Mouse (Mus musculus) erythroid progenitor cell, adult 5-6 weeks (primary cell): ENCODE data around the gene Tuba8. TPM values are rescaled to one million over a fixed set of nuclear protein-coding genes. Genes with fewer than 3 reads are reported as not detected.

Experiments
- ATAC-seq: replicated peaks from 2 replicates; pipeline ENCODE4 v1.8.0; 2016; ENCODE audit warnings: moderate number of reproducible peaks, mild to moderate bottlenecking, moderate TSS enrichment, inconsistent platforms; ENCODE audit not compliant: poor library complexity, low FRiP score, severe bottlenecking
- total RNA-seq, 2 experiments: library from RNA; stranded (forward) in 1 of 2; stranded (reverse) in 1 of 2; fragments of 150-400 nt in 1 of 2; fragments of 186-747, 209-891 nt in 1 of 2; gene quantifications; 2 replicates each; pipeline versions ENCODE4 v1.2.3 to v1.2.4; 2015 to 2017; ENCODE audit warnings: low replicate concordance in 2 of 2

Gene Tuba8
- total RNA-seq (2015; ENCODE audit: low replicate concordance) (4.2 and 9.4 TPM in 2 replicates), total RNA-seq (2017; ENCODE audit: low replicate concordance) (2.1 and 5.6 TPM in 2 replicates)

DNA sequence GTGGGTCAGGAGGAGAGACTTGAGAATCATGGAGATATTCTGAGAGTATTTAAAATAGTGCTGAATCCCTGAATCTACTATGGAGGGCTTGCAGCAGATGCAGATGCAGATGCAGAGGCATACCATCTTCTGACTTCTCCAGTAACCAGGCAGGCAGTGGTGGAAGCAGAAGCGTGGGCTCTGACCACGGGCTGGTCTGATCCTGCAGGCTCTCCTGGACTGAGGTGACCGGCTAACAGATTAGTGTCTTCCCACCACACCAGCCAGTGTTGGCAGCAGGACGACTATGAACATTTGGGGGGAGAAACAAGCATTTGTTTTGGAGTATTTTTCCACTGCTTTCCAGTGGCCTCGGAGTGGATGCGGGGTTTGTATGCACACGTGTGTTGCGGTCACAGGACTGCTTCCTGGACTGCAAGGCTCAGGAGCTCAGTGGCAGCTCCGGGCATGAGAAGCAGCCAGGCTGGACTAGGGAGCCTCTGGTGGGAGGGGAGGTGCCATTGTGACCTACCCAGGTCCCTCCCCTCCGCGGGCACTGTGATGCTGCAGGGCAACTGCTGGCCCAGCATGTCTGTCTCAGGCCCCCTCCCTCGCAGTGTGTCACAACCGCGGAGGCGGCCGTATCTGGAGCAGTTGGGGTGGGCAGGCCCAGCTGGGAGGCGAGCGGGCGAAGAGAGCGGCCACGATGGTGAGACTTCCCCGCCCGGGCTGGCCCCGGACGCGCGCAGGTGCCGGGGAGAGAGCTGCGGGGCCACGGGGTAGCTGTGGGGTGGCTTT is at the start of gene Tuba8:
TSS of gene Tuba8 (plus strand) at position 548 of the 777 bp plus-strand sequence.
- no peak for ATAC-seq

DNA sequence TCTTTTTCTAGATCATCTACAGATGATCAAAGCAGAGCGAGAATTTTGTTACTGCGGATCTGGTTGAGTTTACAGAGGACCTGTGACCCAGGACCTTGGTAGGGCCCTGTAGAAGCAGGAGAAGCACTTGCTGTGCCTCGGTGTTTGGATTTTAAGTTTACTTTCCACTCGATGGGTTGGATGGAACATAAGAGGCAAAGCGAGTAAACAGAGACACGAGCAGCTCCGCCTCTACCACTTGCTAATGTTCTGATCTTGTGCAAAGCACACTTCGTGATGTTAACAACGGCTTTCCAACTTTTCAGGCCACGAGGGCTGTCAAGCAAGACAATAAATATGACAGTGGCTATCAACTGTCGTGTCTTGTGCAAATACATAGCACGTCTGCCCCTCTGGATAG is 47.9 kb upstream of the Tuba8 start:
- ATAC-seq = no peak

DNA sequence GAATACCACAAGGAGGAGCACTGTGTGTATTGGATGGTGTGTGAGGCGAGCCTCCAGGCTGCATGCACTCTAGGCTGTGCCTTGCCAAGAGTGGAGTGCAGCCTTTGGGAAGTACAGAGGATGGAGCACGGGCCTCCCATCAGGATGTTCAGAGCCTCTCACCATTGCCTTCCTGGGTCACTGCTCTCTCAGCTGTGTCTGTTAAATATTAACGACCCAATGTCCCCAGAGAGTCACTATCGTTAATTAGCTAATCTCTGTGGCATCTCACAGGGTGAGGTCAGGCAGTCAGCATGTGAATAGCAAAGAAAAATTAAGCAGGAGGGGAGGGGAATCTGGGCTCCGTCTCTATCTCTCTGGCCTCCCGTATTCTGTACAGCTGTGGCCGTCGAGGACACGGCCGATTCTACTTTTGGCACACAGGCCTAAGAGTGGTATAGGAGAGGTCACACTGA is 44.4 kb upstream of the Tuba8 start:
- no peak for ATAC-seq

DNA sequence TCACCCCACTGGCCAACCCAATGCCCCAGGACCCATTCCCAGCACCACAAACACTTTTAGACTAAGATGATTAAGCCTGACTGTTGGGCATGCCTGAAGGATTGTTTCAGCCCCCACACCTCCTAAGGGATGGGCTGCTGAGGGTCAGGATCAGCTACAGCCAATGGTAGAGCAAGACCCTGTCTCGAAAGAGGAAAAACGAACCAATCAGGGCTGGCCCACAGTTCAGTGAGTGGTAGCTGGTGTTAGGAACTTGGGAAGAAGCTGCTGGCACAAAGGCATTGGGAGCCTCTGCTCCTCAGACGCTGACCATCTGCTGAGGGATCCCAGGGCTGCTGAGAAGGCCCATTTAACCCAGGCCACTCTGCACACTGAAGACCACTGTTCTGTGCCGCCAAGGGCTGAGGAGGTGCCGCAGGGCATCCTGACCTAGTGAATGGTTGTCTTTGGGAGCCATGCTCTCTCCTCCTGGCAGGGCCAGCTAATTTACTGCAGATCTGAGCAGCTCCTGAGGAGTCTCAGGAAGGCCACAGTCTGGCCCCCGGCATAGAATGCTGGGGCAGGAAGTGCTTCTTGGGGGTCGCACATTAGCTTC is 43.0 kb upstream of the Tuba8 start:
- no peak for ATAC-seq

DNA sequence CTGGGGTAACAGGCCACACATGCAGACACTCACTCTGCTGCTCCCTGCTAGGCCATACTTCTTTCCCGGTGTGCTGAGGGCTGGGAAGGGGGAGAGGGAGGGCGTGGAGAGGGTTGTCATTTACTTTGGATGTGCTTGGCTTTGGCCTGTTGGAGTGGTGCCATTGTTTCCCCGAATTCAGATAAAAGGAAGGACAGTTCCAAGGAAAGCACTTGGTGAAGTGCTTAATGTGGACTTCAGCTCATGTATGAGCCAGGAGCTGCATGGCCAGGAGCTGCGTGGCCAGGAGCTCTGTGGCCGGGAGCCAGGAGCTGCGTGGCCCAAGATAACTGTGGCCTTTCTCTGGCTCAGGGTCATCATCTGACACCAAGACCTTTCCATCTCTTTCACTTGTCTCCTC is 39.4 kb upstream of the Tuba8 start:
- no peak for ATAC-seq

DNA sequence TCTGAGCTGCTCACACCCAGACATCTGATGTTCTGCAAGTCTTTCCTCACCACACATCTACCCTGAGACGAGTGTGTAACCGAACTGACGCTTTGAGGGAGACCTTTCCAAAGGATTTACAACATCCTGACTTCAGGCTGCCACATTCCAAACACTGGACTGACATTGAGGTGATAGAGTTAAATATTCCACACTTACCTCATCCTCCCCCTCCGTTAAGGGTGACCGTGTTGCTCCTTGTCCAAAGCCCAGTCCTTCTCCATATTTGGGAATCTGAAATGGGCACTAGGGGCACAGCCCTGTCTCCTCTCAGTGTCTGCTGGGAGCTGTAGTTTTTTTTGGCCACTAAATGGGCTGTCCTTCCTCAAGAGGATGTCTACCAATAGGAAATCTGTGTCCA is 37.0 kb upstream of the Tuba8 start:
- no peak for ATAC-seq

DNA sequence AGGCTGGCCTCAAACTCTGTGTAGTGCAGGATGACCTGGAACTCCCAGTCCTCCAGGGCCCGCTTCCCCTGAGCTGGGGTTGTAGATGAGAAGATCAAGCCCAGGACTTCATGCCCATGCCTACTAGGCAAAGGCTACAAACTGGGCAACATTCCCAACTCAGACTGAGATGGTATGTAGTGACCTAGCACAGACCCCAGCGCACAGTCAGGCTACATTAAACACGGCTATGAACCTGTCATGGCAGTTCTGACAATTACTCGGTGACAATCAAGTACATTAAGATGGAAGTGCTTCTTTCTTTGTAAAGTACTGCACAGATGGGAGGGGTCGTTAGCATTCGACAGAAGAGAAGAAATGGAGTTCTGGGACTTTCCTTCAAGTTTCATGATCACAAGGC is 35.7 kb upstream of the Tuba8 start:
- no peak for ATAC-seq

DNA sequence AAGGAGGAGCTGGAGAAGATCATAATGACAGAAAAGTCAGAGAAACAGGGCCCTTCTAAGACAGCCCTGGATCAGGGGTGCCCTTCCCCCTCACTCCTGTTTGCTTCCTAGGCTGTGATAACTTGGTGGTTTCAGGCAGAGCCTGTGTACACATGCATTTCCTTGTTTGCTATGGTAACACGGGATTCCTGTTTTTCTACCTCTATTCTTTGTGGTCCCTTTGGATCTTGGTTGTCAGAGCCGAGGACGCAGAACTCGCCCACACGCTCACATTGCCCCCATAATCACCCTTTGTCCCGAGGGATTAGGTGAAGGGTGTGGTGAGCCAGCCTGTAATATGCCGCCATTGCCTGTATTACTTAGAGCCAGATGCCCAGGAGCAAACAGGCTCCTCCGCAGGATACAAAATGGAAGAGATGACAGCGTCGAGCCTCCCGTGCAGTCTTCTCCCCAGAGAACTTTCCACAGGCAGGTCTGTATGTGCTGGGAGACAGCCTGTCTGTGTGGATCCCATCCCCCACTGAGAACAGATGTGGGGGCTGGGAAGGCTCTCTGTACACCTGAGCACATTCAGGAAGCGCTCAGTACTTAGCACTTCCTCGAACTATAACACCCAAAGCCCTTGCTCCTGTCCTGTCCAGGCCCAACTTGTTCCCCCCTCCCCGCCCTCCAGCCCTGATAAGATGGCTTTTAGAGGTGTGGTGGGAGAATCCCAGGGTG is 34.3 kb upstream of the Tuba8 start:
- ATAC-seq = no peak

DNA sequence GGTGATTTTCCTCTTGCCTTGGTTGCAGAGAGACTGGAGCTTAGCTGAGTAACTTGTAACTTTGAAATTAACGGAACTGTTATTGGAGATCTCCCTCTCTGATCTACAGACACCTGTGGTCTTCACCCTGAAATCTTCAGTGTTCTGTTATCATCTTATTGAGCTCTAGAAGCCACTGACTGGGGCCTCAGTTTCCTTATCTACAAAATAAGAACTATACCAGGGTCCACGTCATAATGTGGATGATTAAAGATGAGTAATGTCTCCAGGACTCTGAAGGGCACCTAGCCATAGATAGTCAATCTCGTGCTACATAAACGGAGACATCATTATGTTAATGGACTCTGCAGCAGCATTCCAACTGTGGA is 33.8 kb upstream of the Tuba8 start:
- no peak for ATAC-seq

DNA sequence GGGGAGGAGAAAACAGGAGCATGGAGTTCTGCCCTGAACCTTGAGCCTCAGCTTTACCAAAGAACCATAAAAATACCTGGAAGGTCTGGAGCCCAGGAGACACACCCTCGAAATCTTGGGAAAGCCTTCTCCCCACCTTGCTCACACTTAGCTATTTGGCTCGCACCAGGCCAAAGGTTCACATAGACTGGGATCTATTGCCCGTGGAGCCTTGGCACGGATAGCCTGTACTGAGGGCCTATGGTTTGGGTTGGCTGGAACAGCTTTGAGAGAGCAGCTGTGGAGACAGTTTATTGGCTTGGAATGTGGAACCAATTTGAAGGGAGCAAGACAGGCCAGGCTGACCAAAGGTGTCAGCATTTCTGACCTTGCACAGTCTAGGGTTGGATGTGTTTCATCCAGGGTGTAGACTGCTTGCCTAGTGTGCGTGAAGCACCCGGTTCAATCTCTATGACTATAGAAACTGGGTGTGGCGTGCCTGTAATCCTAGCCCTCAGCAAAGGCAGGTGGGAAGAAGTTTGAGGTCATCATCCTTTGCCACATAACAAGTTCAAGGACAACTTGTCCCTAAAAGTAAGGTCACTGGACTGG is 33.3 kb upstream of the Tuba8 start:
- no peak for ATAC-seq

DNA sequence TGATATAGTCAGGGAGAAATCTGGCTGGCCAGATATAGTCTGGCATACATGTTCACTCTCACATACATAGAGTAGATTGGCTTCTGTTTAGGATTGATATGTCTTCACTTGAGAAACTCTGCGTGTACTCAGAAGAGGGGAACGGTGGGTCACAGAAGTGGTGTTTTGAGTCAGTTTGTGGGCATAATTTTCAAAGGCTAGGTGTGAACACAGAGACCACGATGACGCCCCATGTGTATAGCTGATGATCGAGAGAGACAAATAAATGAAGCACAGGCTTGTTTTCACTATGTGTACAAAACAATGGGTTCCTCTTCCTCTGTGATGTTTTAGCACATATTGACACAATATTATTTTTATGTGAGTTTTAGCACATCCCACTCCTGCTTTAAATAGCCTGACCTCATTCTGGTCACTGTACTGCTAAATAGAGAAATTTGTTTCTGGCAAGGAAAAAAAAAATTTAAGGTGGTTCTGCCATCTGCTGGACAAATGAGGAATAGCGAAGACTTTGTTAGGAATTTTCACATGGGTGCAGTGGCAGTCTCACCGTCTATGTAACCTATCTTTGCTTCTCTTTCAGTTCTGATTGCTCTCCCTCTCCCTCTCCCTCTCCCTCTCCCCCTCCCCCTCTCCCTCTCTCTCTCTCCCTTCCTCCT is 31.7 kb upstream of the Tuba8 start:
- no peak for ATAC-seq

DNA sequence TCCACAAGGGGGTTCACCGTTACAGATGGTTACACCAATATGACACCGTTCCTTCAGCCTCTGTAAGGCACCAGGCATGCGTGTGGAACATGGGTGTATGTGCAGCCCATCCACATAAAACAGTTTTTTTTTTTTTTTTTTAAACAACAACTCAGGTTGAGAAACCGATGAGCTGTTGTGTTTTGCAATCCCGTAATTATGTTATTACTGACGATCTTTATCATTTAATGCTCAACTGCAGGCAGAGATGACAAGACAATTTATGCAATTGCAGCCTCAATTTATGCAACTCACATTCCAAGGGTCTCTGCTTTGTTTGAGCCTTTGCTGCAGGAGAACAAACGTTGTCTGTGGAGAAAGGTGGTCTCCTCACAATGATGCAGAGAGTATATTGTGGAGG is 30.6 kb upstream of the Tuba8 start:
- ATAC-seq = no peak

DNA sequence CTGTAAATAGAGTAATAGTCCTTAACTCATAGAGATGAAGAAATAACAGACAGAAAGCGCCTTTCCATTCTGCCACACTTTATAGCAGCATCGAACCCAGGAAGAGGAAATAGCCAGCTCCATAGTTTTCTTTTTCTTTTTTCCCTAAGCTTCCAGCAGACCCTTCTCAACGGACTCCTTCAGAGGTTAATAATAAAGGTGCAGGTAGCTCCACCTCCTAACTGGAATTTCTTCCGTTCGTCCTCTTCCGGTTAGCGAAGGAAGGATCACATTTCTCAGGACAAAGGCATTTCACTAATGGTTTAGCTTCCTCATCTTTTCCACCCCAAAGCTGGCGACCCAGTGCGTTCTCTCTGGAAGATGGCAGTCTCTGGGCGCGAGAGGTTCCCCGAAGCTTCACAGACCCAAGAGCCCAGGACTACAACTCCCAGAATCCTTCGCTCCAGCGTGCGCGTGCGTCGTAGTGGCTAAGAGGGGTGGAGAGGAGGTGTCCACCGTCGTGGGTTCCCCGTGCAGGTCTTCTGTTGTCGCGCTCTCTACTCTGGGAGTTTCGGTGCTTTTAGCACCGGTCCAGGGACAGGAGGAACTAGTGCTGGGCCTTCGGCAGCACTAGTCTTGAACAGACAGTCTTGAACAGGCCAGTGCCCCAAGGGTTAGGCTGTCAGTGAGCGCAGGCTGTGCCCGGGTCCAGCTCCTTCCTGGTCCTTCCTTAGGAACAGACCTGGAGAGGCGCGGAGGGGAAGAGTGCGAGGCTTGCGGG is 26.9 kb upstream of the Tuba8 start, which contains the start of gene Pex26:
TSS of gene Pex26 (plus strand) at position 254 of the 760 bp plus-strand sequence.
- peak; percentile 94 for ATAC-seq

DNA sequence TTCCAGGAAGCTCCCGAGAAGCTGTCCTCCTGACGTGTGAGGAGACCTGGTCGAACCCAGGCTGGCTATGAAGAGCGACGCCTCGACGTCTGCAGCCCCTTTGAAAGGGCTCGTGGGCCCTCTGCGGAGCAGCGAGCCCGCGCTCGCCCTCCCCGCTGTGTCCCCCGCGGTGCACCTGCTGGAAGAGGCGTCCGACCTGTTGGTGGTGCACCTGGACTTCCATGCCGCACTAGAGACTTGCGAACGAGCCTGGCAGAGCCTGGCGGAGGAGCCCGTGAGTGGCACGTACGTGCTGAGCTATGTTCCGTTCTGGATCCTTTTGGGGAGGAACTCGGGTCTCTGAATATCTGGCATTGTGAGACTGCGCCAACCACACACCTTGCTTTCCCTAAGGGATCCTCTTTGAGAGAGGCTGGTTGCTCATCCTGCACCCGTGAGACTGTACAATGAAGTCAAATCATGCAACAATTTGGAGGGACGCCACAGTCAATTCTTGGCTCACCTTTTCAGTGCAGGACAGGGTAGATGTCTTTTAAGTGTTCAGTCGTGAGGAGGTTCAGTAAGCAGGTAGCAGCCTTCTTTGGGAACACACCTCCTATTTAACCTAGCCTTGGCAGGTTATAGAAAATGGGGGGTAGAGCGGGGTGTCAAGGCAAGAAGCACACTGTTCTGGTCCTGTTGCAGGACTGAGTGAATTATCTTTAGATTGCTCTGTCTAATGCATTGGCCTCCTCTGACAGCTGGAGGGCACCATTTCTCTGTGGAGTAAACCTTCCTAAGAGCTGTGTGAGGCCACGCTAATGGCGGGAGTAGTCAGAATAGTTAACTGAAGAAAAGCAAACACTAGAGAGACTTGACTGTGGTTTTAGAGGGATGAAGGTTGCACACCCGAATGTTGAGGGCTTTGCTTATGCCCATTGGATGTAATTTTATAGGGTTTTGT is 26.0 kb upstream of the Tuba8 start:
- peak; percentile 78 for ATAC-seq

DNA sequence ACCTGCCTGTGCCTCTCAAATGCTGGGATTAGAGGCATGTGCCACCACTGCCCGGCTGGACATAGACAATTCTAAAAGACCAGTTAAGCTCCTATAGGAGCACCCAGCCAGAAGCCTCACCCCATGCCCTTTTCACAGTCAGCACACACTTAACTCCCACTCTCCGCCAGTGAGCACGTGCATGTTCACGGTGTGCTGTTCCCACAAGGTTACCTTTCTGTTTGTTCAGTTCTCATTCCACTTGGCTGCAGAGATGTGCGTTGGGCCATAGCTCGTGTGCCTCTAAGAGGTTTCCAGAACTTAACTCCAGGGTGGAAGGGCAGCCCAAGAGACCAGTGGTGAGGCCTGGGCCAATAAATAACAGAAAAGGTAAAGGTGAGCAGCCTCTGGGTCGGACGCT is 25.3 kb upstream of the Tuba8 start:
- no peak for ATAC-seq

DNA sequence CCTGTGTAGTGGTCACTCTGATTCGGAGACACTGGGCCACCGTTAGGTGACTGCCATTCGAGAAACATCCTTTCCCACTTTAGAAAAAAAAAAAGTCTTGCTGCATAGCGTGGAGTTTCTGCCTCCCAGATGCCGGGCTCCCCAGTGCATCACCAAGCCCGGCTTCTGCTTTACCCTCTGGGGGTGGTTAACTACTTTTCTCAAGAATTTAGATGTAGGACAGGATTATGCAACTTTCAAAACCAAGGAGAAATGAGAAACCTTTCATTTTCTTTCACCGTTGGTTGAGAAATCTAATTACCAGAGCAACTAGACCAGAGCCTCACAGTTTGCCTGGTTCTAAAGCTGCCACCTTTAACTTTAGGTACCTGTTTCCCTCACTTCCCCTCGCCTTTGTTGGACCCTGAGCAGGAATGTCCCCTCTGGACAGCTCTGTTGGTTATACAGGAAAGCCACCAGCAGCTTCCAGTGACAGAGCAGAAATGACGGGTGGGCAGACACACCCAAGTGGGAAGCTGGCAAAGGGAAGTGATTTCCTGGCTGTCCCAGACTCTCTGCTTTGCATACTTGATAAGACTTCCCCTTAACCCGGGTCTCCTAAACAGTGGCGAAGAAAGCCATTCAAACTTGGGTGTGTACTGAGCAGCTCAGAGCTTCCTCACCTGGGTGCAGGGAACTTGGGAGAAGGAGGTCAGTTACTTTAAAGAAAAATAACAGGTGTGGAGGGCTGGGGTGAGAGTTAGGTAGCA is 19.1 kb upstream of the Tuba8 start:
- ATAC-seq = no peak
